Mouse (Mus musculus): ENCODE data around the gene Trim5.
"Not testable (repeated sequence)": the region's sequence is repeated elsewhere in the genome, so short reads cannot be mapped to it uniquely, and the experiment has no call there.

Gene Trim5

GRCm38 (mm10) chr7:104287576-104288443 lies at the start of gene Trim5:
TSS of gene Trim5 (minus strand) at chr7:104288094.
- DNase-seq (ENCODE audit: low spot score in 2 of 2) = peak in 1 of 2 experiments; percentile 2

DNA sequence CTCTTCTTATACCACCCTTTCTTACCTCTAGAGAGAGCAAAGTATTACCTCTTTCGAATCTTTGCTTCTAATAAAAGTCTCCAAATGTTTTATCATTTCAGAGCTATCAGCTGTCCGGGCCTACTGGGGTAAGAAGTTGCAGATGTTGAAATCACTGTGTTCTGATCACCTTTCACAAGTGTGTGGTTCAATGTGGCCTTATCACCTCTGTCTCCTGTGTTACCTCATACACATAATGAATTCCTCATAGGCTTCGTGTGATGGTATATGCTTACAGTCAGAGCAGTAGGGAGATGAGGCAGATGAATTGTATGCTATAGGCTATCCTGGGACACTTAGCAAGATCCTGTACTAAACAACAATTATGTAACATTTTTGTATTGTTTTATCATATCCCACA lies 47.7 kb upstream of the Trim5 start:
- not testable (repeated sequence) for DNase-seq (ENCODE audit: low spot score in 2 of 2)

GRCm38 (mm10) chr7:104329171-104329570 lies 41.3 kb upstream of the Trim5 start, which contains the start of gene Trim34b:
TSS of gene Trim34b (plus strand) at chr7:104329471.
- not testable (repeated sequence) for DNase-seq (ENCODE audit: low spot score in 2 of 2)

GRCm38 (mm10) chr7:104322028-104322427 lies 34.1 kb upstream of the Trim5 start:
- DNase-seq (ENCODE audit: low spot score in 2 of 2) = no peak

DNA sequence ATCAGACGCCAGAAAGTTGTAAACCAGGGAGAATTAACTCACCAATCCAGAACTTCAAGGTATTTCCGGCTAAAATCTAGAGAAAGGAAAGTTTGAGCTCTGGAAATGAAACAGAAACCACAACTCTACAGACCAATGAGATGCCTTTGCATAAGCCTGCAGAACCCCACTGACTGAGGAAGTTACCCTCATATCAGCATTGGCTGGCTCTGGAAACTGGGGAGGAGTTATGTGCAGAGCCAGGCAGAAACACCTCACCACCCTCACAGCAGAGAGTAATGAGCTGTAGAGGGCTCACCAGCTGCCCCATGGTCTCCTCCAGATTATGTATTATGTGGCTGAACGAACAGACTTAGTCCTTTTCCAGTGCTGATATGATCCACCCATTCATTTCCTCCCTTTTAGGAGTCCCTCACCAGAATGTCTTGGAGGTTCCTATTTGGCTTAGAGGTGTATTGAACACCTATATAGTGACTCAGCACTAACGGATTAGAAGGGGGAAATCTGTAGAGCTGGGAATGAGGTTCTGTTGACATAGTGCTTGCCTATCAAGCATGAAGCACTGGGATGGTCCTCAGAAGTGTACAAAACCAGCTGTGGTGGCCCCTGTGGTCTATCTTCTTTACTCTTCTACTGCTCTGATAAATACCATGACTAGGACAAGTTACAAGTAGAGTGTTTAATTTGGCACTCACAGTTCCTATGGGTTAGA lies 27.6 kb upstream of the Trim5 start, which contains the start of gene Trim12a:
Trim12a (minus strand) TSS at position 98 of the 712 bp plus-strand sequence.
- DNase-seq (ENCODE audit: low spot score in 2 of 2) = not testable (repeated sequence)

DNA sequence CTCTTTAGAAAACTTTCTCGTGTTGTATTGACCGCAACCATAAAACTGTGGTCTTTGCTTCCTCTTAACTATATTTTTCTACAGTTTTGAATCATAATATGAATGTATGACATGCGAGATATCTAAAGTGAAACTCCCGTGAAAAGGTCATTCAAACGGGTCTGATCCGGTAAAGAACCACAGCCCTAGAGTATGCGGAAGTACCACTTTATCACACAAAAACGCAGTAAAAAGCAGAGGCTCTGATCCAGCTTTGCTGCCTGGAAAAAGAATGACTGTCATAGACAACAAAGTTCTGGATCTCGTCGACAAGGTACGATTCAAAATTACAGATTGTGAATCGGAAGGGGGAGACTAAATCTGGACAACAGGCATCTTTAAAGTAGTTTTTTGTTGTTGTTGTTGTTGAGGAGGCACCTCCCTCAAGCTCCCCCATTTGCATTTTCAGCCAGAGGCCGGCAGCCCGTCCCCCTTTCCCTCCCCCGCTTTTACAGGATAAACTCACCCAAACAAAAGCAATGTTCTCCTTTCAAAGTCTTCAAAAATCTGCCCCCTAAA lies 27.0 kb upstream of the Trim5 start:
- DNase-seq (ENCODE audit: low spot score in 2 of 2) = no peak

DNA sequence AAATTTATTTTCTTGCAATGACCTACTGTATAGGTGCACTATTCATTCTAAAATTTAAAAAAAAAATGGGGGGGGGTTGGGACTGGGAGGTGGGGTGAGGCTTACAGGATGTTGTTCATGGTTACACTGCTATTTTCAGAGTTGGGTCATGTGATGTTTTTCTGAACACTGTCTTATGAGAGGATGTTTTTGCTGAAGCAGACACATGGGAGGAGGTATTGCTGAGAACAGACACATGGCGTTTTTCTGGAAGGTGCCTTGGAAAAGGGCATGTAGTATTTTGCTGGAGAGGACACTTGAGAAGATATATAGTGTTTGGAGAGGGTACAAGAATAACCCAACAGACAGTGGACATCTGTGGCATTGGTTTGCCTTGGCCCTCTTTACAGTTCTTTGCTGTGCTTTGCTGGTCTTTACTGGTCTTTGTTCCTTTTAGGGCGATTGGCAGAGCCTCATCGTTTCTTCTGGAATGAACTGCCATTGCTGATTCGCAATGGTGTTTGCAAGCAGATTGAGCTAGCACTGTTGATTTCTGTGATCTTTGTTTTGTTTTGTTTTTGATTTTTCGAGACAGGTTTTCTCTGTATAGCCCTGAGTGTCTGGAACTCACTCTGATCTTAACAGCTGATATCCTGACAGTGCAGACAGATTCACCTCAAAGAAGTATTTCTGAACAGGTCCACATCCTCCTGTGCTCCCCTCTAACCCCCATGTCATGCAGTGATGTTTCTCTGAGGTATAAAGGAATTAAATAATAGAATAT lies 3.9 kb upstream of the Trim5 start:
- DNase-seq (ENCODE audit: low spot score in 2 of 2) = no peak

DNA sequence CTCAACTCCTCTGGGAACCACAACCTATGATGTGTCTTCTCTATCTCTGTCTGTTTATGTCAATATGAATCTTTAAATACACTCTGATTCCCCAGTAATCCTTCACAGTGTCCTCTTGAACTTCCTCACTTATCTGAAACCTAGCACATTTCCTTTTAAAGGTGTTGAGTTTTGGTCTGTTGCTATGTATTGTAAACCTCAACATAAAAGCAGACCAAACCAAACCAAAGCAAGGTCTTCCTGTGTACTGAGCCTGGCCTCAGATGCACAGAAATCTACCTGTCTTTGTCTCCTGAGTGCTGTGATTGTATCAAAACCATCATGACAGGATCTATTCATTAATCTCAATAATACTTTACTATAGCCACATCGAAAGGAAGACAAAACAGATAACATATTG lies 2.7 kb upstream of the Trim5 start:
- DNase-seq (ENCODE audit: low spot score in 2 of 2) = no peak

DNA sequence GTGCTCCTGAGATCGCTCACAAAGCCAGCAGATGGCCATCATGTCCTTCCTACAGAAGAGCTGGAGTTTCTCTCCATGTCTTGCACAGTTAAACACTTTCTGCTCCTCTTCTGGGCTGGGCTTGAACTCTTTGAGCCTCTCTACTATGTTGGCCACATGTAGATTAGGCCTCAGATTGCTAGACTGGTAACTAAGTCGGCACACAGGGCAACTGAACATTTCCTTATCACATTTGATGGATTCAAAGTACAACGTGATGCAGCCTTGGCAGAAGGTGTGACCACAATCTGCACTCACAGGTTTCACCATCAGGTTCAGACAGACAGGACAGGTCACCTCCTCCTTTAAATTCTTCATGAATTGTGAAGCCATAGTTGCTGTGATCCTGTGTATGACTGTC lies 8.5 kb downstream of the Trim5 start:
- not testable (repeated sequence) for DNase-seq (ENCODE audit: low spot score in 2 of 2)

DNA sequence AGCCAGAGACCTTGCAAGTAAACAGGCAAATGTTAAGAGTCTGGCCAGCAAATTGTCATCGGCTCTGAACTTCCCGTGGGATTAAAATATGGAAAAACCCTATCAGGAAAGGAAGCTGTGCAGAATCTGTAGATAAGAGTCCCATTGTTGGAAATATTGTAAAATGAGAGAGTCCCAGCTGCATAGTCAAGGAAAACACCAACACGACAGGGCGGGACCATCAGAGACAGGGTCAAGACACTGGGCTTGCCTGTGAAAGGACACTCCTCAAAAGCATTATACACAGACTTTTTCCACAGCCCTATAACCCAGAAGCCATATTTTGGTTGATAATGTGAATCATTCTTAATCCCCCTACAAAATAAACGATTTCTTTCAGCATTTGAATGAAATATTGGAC lies 22.6 kb downstream of the Trim5 start:
- DNase-seq (ENCODE audit: low spot score in 2 of 2) = not testable (repeated sequence)

DNA sequence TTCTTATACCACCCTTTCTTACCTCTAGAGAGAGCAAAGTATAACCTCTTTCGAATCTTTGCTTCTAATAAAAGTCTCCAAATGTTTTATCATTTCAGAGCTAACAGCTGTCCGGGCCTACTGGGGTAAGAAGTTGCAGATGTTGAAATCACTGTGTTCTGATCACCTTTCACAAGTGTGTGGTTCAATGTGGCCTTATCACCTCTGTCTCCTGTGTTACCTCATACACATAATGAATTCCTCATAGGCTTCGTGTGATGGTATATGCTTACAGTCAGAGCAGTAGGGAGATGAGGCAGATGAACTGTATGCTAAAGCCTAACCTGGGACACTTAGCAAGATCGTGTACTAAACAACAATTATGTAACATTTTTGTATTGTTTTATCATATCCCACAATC lies 27.5 kb downstream of the Trim5 start:
- not testable (repeated sequence) for DNase-seq (ENCODE audit: low spot score in 2 of 2)

DNA sequence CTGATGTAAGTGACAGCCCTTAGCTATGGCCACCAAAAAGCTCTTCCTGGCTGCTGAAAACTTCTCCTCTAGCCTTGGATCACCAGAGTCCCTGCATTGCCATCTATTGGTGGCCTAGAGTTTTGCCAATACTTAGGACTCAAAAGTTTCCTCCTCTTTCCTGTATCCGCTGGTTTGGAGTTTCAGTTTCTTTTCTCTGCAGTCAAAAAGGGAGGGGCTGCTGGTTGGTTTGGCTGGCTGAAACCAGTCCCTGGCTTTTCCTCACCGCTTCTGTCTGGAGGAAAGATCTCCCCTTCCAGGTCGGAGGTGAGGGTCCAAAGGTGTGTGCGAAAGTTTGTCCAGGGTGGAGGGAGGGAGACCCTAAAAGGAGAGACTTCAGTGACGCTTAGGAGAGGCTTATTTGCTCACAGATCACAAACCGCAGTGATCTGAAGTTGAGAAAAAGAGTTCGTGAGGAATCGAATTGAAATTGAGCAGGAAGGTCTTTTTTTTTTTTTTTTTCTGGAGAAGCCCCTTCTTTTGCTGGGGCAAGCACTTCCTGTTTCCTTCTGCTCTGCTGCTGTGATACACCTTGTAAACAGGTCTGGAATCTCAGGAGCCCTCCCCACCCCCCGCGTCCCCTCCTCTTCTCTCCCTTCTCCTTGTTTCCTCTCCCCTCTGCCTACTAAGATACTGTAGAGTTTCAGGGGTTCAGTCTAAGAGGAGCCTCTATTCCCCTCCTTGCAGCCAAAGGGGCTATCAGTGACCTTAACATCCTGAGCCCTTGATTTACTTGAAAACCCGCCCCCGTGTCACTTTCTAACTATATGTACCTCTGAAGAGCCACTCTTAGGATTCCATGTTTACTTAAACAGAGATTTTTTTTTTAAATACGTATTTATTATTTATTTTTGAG lies 43.4 kb downstream of the Trim5 start, which contains the start of gene Trim34a:
Trim34a (plus strand) TSS at position 171 of the 895 bp plus-strand sequence.
- DNase-seq (ENCODE audit: low spot score in 2 of 2) = peak; percentile 42 to 56

GRCm38 (mm10) chr7:104243616-104244015 lies 44.3 kb downstream of the Trim5 start:
- no peak for DNase-seq (ENCODE audit: low spot score in 2 of 2)

- DNase-seq (ENCODE audit: low spot score in 2 of 2) = no peak
These were observed 47.0 kb downstream of the Trim5 start for GRCm38 (mm10) chr7:104240857-104241256.

DNA sequence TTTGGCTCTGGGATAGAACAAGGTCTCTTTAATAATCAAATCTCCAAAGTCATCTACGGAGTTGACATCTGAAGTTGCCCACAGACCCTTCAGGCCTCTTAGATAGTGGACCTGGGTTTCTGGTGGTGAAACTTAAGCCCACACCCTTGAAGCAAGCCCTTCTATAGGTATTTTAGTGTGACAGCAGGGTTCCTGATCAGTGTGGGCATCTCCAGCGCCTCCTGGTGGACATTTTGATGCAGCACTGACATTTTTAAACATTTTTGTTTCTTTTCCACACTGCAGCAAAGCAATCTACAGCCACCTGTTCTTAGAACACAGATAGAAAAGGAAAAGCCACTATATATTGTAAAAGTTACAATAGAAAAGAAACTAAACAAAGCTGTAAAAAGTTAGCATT lies 56.7 kb downstream of the Trim5 start:
- peak in 1 of 2 experiments; percentile 16 for DNase-seq (ENCODE audit: low spot score in 2 of 2)

DNA sequence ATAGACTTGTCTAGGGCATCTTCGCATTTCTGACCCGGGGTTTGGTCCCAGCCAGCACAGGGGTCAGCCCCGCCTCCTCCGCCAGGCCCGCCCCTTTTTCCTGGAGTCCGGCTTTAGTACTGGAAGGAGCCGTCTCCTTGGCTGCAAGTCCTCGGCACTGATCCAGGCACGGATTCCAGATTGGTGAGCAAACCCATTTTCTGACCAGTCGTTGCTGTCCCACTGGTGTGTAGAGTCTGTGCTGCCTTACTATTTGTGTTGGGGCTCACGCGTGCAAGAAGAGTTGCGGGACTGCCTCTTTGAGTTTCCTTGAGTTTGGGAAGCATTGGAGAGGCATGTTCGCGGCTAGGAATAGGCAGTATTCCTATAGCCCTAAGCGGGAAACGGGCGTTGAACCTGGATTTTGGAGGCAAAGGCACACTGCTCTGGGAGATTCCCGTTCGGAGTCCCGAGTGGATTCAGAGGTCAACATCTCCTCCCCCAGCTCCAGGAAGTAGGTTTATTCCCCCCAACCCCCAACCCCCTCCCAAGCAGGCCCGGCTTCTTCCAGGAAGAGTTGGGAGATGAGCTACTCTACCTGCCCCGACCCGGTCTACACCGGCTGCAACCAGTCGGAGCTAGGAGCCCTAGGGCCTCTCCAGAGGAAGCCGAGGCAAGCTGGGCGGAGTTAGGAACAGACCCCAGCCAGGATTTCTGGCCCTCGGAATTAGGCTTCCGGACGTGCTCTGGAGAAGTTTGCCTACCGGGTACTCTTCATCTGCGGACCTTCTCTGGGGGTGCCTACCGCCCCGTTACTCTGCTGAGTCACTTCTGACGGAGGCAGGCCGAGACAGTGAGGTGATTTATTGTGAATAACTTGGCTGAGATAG lies 69.0 kb downstream of the Trim5 start, which contains the start of gene Trim6:
Trim6 (plus strand) TSS at position 93 of the 869 bp plus-strand sequence.
- peak; percentile 44 to 85 for DNase-seq (ENCODE audit: low spot score in 2 of 2)

- DNase-seq (ENCODE audit: low spot score in 2 of 2) = no peak
These were observed 70.0 kb downstream of the Trim5 start for GRCm38 (mm10) chr7:104217881-104218280.

DNA sequence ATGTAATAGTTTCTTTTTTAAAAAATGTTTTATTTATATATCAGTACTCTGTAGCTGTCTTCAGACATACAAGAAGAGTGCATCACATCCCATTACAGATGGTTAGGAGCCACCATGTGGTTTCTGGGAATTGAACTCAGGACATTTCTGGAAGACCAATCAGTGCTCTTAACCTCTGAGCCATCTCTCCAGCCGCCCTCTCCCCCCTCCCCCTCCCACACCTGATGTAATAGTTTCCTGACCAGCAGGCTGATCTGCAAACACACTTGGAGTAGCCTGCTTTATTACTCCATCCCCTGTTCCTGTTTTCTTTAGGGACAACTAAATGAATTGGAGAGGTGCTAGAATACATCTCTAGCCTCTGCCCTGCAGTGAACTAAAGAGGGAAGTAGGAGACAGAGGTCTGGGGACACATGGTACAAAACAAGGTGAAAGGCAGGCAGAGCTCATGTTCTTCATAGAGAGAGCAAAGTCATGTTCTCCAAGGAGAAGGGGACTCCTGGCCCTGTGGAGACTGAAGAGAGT lies 71.8 kb downstream of the Trim5 start:
- DNase-seq (ENCODE audit: low spot score in 2 of 2) = no peak
